ENCODE assay signal across 21 mouse cellular contexts in the genomic region with DNA sequence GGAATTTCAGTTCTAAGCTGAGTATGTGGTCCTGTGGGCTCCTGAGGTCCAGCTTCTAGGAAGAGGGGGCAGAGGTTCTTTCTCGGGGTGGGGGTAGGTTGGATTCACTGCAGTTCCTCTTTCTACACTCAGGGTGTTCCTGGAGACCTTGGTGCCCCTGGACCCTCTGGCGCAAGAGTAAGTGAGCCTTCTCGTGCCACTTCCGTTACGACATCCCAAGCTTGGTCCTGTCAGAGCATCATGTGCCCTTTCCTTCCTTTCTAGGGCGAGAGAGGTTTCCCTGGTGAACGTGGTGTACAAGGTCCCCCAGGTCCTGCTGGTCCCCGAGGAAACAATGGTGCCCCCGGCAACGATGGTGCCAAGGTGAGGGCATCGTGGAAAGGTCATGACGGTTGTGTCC. TPM values are rescaled to one million over a fixed set of nuclear protein-coding genes. Genes with fewer than 3 reads are reported as not detected.
DNase-seq lines count a peak whose midpoint lies in the region; ATAC-seq and TF ChIP-seq lines count a peak whose summit lies in the region.
"Had no signal": no experiment of that assay in that cellular context is flagged by ENCODE, and none has a peak within 500 bp of the region (broad histone marks: within the 10 kb centered on the region; RNA-seq: fewer than 3 reads in every experiment).

No protein-coding gene starts in this region.

- H3K27me3 ChIP-seq in kidney, embryonic 16.5 days (ENCODE audit: insufficient read depth, low read length) = no peaks in the 10 kb centered on the region
- H3K27me3 ChIP-seq in stomach, postnatal 0 days (ENCODE audit: control insufficient read depth, insufficient read depth, low read length) = no peaks in the 10 kb centered on the region

- H3K36me3 ChIP-seq in kidney, embryonic 16.5 days (ENCODE audit: insufficient read depth, low read length) = peaks cover 25% of the 10 kb centered on the region; the same call in 1 of the 2 replicates
- peaks cover 57% of the 10 kb centered on the region for H3K36me3 ChIP-seq in stomach, postnatal 0 days (ENCODE audit: control insufficient read depth, insufficient read depth, low read length)
- H3K36me3 ChIP-seq: midbrain, embryonic 13.5 days had no signal

- no peaks in the 10 kb centered on the region for H3K9me3 ChIP-seq in kidney, embryonic 16.5 days (ENCODE audit: low read length)
- no peaks in the 10 kb centered on the region for H3K9me3 ChIP-seq in stomach, postnatal 0 days (ENCODE audit: control insufficient read depth, low read length)
- H3K9me3 ChIP-seq: midbrain, embryonic 13.5 days had no signal

- H3K27ac ChIP-seq in gastrocnemius, adult 2 months = peak overlapping the region; percentile 77
- H3K27ac ChIP-seq in kidney, embryonic 16.5 days (ENCODE audit: low read length) = peak overlapping the region; percentile 64; the same call in 1 of the 2 replicates
- H3K27ac ChIP-seq in stomach, postnatal 0 days (replicated peaks) = peak overlapping the region; percentile 1; the same call in 1 of the 2 replicates
- H3K27ac ChIP-seq: forebrain, embryonic 10.5 days; liver, embryonic 14.5 days; midbrain, embryonic 13.5 days had no signal

- H3K4me1 ChIP-seq in kidney, embryonic 16.5 days (ENCODE audit: insufficient read depth, low read length) = no peaks in the 10 kb centered on the region
- H3K4me1 ChIP-seq in stomach, postnatal 0 days (replicated peaks; ENCODE audit: control insufficient read depth, insufficient read depth) = 0 out of 2 replicates have a peak, but pooled peaks cover 2% of the 10 kb centered on the region
- H3K4me1 ChIP-seq: midbrain, embryonic 13.5 days had no signal

- peak overlapping the region; percentile 77 for H3K4me3 ChIP-seq in gastrocnemius, adult 2 months
- no peak overlapping the region for H3K4me3 ChIP-seq in kidney, embryonic 16.5 days (ENCODE audit: low read length)
- H3K4me3 ChIP-seq in stomach, postnatal 0 days (ENCODE audit: low read depth, low read length) = no peak overlapping the region
- H3K4me3 ChIP-seq: forebrain, embryonic 10.5 days; midbrain, embryonic 13.5 days had no signal

- WGBS in kidney, embryonic 16.5 days = 88% methylated on average over 12 of the region's 12 CpGs
- WGBS in stomach, postnatal 0 days = 80% methylated on average over 12 of the region's 12 CpGs

- intact Hi-C loops in gastrocnemius, adult 2 months (cut with DNase I) = no loop called here

- TF ChIP-seq EP300 in stomach, postnatal 0 days (optimal IDR thresholded peaks at IDR 0.05) = no peak

- no peak for DNase-seq in gastrocnemius, adult 2 months
- DNase-seq in gastrocnemius, postnatal 10 days = no peak
- DNase-seq in kidney, postnatal 4 days = no peak
- no peak for DNase-seq in stomach, postnatal 0 days (ENCODE audit: low spot score)
- DNase-seq in thymus, postnatal 0 days (ENCODE audit: low spot score) = no peak
- no peak for DNase-seq in spleen, postnatal 10 days (ENCODE audit: low spot score in 2 of 2)
- DNase-seq: adrenal gland, postnatal 36 days; cerebellum, postnatal 14 days; lung, postnatal 36 days; right cerebral cortex, postnatal 14 days; thymus, adult 18-20 months had no signal

- no peak for TF ChIP-seq CTCF in gastrocnemius, adult 2 months (IDR thresholded peaks at IDR 0.05)
- TF ChIP-seq CTCF in stomach, postnatal 0 days (IDR thresholded peaks at IDR 0.05; ENCODE audit: low read depth) = no peak

- H3K9ac ChIP-seq in kidney, embryonic 16.5 days (replicated peaks; ENCODE audit: low read length) = no peak overlapping the region
- H3K9ac ChIP-seq in stomach, postnatal 0 days (ENCODE audit: low read length) = no peak overlapping the region
- H3K9ac ChIP-seq: liver, embryonic 14.5 days; midbrain, embryonic 13.5 days had no signal

- ATAC-seq in kidney, embryonic 16.5 days (ENCODE audit: low FRiP score, low TSS enrichment) = no peak
- peak; percentile 97 for ATAC-seq in granulocyte monocyte progenitor cell, adult 5-6 weeks (replicated peaks; ENCODE audit: poor library complexity, severe bottlenecking)
- ATAC-seq in stomach, postnatal 0 days (ENCODE audit: low FRiP score, low TSS enrichment) = no peak
- ATAC-seq: activated CD4-positive, CD25-positive, alpha-beta regulatory T cell, adult 4 months; midbrain, embryonic 13.5 days had no signal

- no peak overlapping the region for H3K4me2 ChIP-seq in kidney, embryonic 16.5 days (replicated peaks; ENCODE audit: low read depth, low read length)
- H3K4me2 ChIP-seq in stomach, postnatal 0 days (replicated peaks; ENCODE audit: low read depth) = no peak overlapping the region
- H3K4me2 ChIP-seq: midbrain, embryonic 13.5 days had no signal

RNA-seq across cellular contexts. Expression of a gene that starts 9.2 kb away (rescaled TPM):
- 100 to 1,000 TPM; 154 to 483 TPM for total RNA-seq in gastrocnemius, adult 2 months (2021)
- total RNA-seq in gastrocnemius, postnatal 10 days (2021) = 1,000 to 10,000 TPM; 5,070 to 7,999 TPM
- 869 and 941 TPM in 2 replicates for polyA plus RNA-seq in kidney, embryonic 16.5 days (2015; fragmentation: Nextera tagmentation; extraction: Ambion mirVana)
- not detected in 2 replicates for total RNA-seq in granulocyte monocyte progenitor cell, adult 5-6 weeks (2014; fragmentation: Nextera tagmentation)
- total RNA-seq in granulocyte monocyte progenitor cell, adult 5-6 weeks (2017) = not detected in 2 replicates
- polyA plus RNA-seq in stomach, postnatal 0 days (2015; fragmentation: Nextera tagmentation; extraction: Ambion mirVana) = 816 and 869 TPM in 2 replicates
- 64.3 and 68.9 TPM in 2 replicates for polyA plus RNA-seq in thymus, postnatal 0 days (2015; fragmentation: Nextera tagmentation; extraction: Ambion mirVana)

RNA-seq across cellular contexts. Expression of a gene that starts 22.2 kb away (rescaled TPM):
- not detected for total RNA-seq in gastrocnemius, adult 2 months (2021)
- total RNA-seq in gastrocnemius, postnatal 10 days (2021) = not detected
- not detected in 2 replicates for polyA plus RNA-seq in kidney, embryonic 16.5 days (2015; fragmentation: Nextera tagmentation; extraction: Ambion mirVana)
- total RNA-seq in granulocyte monocyte progenitor cell, adult 5-6 weeks (2014; fragmentation: Nextera tagmentation) = not detected in 2 replicates
- not detected in 2 replicates for total RNA-seq in granulocyte monocyte progenitor cell, adult 5-6 weeks (2017)
- not detected in 2 replicates for polyA plus RNA-seq in stomach, postnatal 0 days (2015; fragmentation: Nextera tagmentation; extraction: Ambion mirVana)
- not detected in 2 replicates for polyA plus RNA-seq in thymus, postnatal 0 days (2015; fragmentation: Nextera tagmentation; extraction: Ambion mirVana)
- total RNA-seq: adrenal gland, postnatal 36 days; gastrocnemius, postnatal 4 days; heart, postnatal 25 days; layer of hippocampus, postnatal 10 days; left cerebral cortex, postnatal 14 days had no signal
- polyA plus RNA-seq: activated CD4-positive, CD25-positive, alpha-beta regulatory T cell, adult 4 months; forebrain, embryonic 10.5 days; liver, embryonic 14.5 days; midbrain, embryonic 13.5 days had no signal

RNA-seq across cellular contexts. Expression of a gene that starts 30.9 kb away (rescaled TPM):
- total RNA-seq in gastrocnemius, adult 2 months (2021) = 100 to 1,000 TPM; 252 to 278 TPM
- 100 to 1,000 TPM; 185 to 194 TPM for total RNA-seq in gastrocnemius, postnatal 10 days (2021)
- polyA plus RNA-seq in kidney, embryonic 16.5 days (2015; fragmentation: Nextera tagmentation; extraction: Ambion mirVana) = 0.19 and 0.71 TPM in 2 replicates
- not detected in 2 replicates for total RNA-seq in granulocyte monocyte progenitor cell, adult 5-6 weeks (2014; fragmentation: Nextera tagmentation)
- total RNA-seq in granulocyte monocyte progenitor cell, adult 5-6 weeks (2017) = not detected in 2 replicates
- 0.47 and 0.80 TPM in 2 replicates for polyA plus RNA-seq in stomach, postnatal 0 days (2015; fragmentation: Nextera tagmentation; extraction: Ambion mirVana)
- 0.22 and 0.30 TPM in 2 replicates for polyA plus RNA-seq in thymus, postnatal 0 days (2015; fragmentation: Nextera tagmentation; extraction: Ambion mirVana)
- total RNA-seq: adrenal gland, postnatal 36 days had no signal
- polyA plus RNA-seq: forebrain, embryonic 10.5 days; liver, embryonic 14.5 days had no signal

RNA-seq across cellular contexts. Expression of a gene that starts 45.6 kb away (rescaled TPM):
- total RNA-seq in gastrocnemius, adult 2 months (2021) = 10 to 100 TPM; 18.3 to 25.7 TPM
- 10 to 100 TPM; 46.8 to 54.9 TPM for total RNA-seq in gastrocnemius, postnatal 10 days (2021)
- polyA plus RNA-seq in kidney, embryonic 16.5 days (2015; fragmentation: Nextera tagmentation; extraction: Ambion mirVana) = 9.9 and 10.7 TPM in 2 replicates
- 50.3 and 61.7 TPM in 2 replicates for total RNA-seq in granulocyte monocyte progenitor cell, adult 5-6 weeks (2014; fragmentation: Nextera tagmentation)
- 67.7 and 71.9 TPM in 2 replicates for total RNA-seq in granulocyte monocyte progenitor cell, adult 5-6 weeks (2017)
- 4.9 and 5.4 TPM in 2 replicates for polyA plus RNA-seq in stomach, postnatal 0 days (2015; fragmentation: Nextera tagmentation; extraction: Ambion mirVana)
- 21.5 and 27.9 TPM in 2 replicates for polyA plus RNA-seq in thymus, postnatal 0 days (2015; fragmentation: Nextera tagmentation; extraction: Ambion mirVana)

Comparison
In these comparisons a context has a peak if more than half of its experiments do, and no peak if none do; other contexts are left out.
1. H3K27ac ChIP-seq: peak in every context shown above with its lines; median percentile 77 in gastrocnemius, adult 2 months; 64 in kidney, embryonic 16.5 days; 1 in stomach, postnatal 0 days.
2. RNA of a gene that starts 9.2 kb away (total RNA-seq): 5,070 to 7,999 TPM in gastrocnemius, postnatal 10 days and 154 to 483 TPM in gastrocnemius, adult 2 months; not detected in granulocyte monocyte progenitor cell, adult 5-6 weeks; every median in the first group is over 100 times any median in the second.
3. RNA of a gene that starts 30.9 kb away (total RNA-seq): 252 to 278 TPM in gastrocnemius, adult 2 months and 185 to 194 TPM in gastrocnemius, postnatal 10 days; not detected in granulocyte monocyte progenitor cell, adult 5-6 weeks; every median in the first group is over 100 times any median in the second.